Mouse (Mus musculus): Measurements from ENCODE around the gene Gm21411.
A peak's percentile ranks its signal among the peaks of the same experiment; 100 is the strongest.
"Not testable (repeated sequence)": the region's sequence is repeated elsewhere in the genome, so short reads cannot be mapped to it uniquely, and the experiment has no call there.

Gm21411 gene

DNA sequence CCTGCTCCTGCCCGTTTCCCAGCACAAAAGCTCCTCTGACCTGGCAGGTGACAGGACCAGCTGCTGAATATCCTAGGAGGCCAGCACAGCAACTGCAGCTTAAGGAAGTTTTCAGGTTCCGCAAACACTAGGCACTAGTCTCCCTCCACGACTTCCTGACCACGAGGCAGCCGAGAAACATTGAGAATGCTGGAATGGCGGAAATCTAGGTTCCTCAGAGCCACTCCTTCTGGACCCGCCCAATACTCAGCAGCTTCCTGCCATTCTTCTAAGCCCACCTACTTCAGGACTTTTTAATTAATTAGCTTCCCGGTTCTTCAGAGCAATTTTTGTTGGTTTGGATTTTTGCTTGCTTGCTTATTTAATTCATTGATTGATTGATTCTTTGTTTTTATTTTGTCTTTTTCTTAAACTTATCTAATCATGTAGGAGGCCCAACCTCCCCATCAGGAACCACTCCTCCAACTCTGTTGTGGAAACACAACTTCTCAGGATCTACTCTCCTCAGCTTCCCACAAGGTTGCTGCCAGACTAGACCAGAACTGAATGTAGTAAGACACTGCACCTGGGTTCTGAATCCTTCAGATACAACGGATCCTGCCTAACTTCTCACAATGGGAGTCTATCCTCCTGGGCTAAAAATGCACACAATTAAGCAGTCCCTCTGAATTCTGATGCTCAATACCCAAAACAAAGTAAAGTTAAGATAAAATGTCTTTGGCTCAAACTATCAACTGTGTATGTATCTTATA is at the start of gene Gm21411:
Gene Gm21411 (minus strand): TSS at position 205 of the 752 bp plus-strand sequence.
- DNase-seq (ENCODE audit: low spot score) = not testable (repeated sequence)

- DNase-seq (ENCODE audit: low spot score) = not testable (repeated sequence)
These were observed 32.3 kb upstream of the Gm21411 start for GRCm38 (mm10) chr4:146941691-146942090.

DNA sequence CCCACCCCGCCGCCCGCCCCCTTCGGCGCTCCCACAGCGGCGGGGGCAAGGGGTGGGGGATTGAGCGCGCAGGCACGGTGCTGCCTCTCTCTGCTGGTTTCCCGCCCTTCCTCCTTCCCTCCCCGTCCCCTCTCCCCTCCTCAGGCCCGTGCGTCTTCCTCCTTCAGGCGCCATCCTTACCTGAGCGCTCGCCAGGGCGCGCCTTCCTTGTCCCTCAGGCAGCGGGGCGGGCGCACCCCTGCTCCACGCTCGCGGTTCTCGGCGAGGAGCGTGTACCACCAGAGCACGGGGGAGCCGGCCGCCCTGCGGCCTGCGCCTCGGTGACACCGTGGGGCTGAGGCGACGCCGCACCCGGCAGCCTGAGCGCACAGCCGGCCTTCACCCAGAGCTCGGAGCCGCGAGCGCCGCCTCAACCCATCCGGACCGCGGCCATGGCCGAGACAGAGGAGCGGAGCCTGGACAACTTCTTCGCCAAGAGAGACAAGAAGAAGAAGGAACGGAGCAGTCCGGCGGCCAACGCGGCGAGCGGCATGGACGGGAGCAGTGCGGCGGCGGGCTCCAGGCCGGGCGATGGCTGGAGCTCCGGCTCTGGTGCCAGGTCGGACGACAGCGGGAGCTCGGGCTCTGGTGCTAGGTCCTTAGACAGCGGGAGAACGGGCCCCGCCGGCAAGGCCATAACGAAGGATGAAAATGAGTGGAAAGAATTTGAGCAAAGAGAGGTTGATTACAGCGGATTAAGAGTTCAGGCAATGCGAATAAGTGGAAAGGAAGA is 23.1 kb upstream of the Gm21411 start:
- DNase-seq (ENCODE audit: low spot score) = peak; percentile 41

DNA sequence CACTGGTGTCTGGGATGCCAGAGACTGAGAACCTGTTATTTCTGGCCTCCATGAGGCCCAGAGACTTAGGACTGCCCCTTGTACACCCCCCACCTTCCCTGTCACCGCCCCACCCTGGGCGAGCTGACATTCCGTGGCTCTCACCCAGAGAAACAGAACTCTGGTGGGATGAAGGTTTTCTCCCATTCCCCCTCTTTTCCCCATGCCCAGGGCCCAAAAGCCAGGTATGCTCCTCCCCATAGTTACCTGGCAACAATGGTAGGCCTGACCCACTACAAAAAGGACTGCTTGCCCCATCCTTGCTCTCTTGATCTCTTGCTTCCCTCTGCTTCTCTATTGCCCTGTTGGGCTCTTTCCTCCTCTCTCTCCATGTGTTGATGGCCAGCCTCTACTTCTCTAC is 5.8 kb upstream of the Gm21411 start:
- DNase-seq (ENCODE audit: low spot score) = no peak

- DNase-seq (ENCODE audit: low spot score) = not testable (repeated sequence)
These were observed 1.3 kb downstream of the Gm21411 start for GRCm38 (mm10) chr4:146908131-146908530.

DNA sequence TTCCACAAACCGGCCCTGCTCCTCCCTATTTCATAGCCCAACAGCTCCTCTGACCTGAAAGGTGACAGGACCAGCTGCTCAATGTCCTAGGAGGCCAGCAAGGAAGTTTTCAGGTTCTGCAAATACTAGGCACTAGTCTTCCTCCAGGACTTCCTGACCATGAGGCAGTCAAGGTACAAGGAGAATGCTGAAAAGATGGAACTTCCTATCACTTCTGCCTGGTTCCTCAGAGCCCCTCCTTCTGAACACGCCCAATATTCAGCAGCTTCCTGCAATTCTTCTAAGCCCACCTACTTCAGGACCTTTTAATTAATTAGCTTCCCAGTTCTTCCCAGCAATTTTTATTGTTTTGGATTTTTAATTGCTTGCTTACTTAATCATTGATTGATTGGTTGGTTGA is 4.6 kb downstream of the Gm21411 start:
- not testable (repeated sequence) for DNase-seq (ENCODE audit: low spot score)

DNA sequence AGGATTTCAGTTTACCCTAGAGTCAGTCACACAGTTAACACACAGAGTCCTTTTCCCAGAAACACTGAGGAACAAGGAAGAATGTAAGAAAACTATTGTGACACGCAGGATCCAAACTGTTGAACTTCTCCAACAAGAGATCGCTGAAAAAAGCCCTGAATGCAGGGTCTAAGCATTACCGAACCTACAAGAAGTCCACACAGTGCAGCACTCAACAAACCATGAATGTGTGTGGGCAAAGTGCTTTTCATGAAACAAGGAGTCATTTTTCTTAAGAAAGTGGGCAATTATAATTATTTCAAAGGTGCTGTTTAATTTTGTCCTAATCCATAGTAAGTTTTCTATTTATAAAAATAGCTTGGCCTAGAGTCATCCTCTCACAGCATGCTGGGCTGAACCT is 6.3 kb downstream of the Gm21411 start:
- DNase-seq (ENCODE audit: low spot score) = not testable (repeated sequence)

Data from embryo, embryonic 10 days (tissue).